Mouse (Mus musculus): ENCODE data around the gene Oser1. TPM values are rescaled to one million over a fixed set of nuclear protein-coding genes. Genes with fewer than 3 reads are reported as not detected.

The Oser1 gene
- total and polyA plus RNA-seq, 3 experiments = 29.0 to 44.9 (median 38.1) TPM

- peaks cover 93% of the 10 kb centered on the region for H3K27me3 ChIP-seq (replicated peaks)
- no peaks in the 10 kb centered on the region for H3K36me3 ChIP-seq (replicated peaks in 1 of 2; ENCODE audit: control insufficient read depth in 1 of 2, insufficient read depth in 1 of 2, low read length in 1 of 2)
- H3K4me1 ChIP-seq (ENCODE audit: control insufficient read depth in 1 of 2, insufficient read depth in 2 of 2) = no peaks in the 10 kb centered on the region
- dilution Hi-C loops (cut with MboI; ENCODE audit: extremely low pct_ligation_motif_present, extremely low pct_unique_long_range_greater_than_20kb, low sequenced_read_pairs) (no loop called here), in situ Hi-C loops (cut with MboI; ENCODE audit: low pct_ligation_motif_present, low pct_unique_long_range_greater_than_20kb, low sequenced_read_pairs) (no loop called here)
- TF ChIP-seq TBP (conservative IDR thresholded peaks at IDR 0.05; ENCODE audit: low read depth, low read length) (no peak), MYC (IDR thresholded peaks at IDR 0.05; ENCODE audit: low read depth, low read length) (no peak), JUN (IDR thresholded peaks at IDR 0.05; ENCODE audit: insufficient read depth, low read depth, low read length) (no peak), EP300 (IDR thresholded peaks at IDR 0.05; ENCODE audit: low read length) (no peak), NRF1 (IDR thresholded peaks at IDR 0.05; ENCODE audit: low read depth, low read length) (no peak), TCF12 (IDR thresholded peaks at IDR 0.05; ENCODE audit: low read depth, low read length) (no peak), ELF1 (IDR thresholded peaks at IDR 0.05; ENCODE audit: low read depth, low read length) (no peak), ZKSCAN1 (IDR thresholded peaks at IDR 0.05; ENCODE audit: borderline replicate concordance, low read depth, low read length) (no peak), CHD2 (IDR thresholded peaks at IDR 0.05; ENCODE audit: low read length) (no peak), MXI1 (IDR thresholded peaks at IDR 0.05; ENCODE audit: low read depth, low read length) (no peak), CTCF (conservative IDR thresholded peaks at IDR 0.05 in 1 of 2, IDR thresholded peaks at IDR 0.05 in 1 of 2; ENCODE audit: low read depth in 2 of 2, low read length in 2 of 2) (no peak), SMC3 (IDR thresholded peaks at IDR 0.05; ENCODE audit: low read depth, low read length) (no peak), ETS1 (conservative IDR thresholded peaks at IDR 0.05; ENCODE audit: low read depth, low read length) (no peak), MAZ (IDR thresholded peaks at IDR 0.05; ENCODE audit: low read depth, low read length) (no peak)
- no peaks in the 10 kb centered on the region for H3K79me2 ChIP-seq (replicated peaks; ENCODE audit: control insufficient read depth, extremely low read depth, insufficient read depth, poor library complexity, severe bottlenecking)
- no peak overlapping the region for H3K4me3 ChIP-seq (replicated peaks in 1 of 3; ENCODE audit: low read depth in 2 of 3, low read length in 2 of 3, poor library complexity in 1 of 3)
- H3K9ac ChIP-seq (ENCODE audit: insufficient read depth, low read depth) = no peak overlapping the region
- no peaks in the 10 kb centered on the region for H3K9me3 ChIP-seq (replicated peaks; ENCODE audit: low read length)
- H3K4me2 ChIP-seq (ENCODE audit: insufficient read depth, low read depth, poor library complexity, severe bottlenecking) = no peak overlapping the region
- DNase-seq (ENCODE audit: extremely low read depth) = no peak
- H3K27ac ChIP-seq (ENCODE audit: insufficient read depth, low read depth) = no peak overlapping the region
Measured at GRCm38 (mm10) chr2:163453378-163453777, 28.9 kb upstream of the Oser1 start.

GRCm38 (mm10) chr2:163452738-163453137, 28.2 kb upstream of the Oser1 start:
- peak; percentile 5 for TF ChIP-seq RAD21 (IDR thresholded peaks at IDR 0.05; ENCODE audit: low read depth, low read length)
- peak in 1 of 2 experiments; percentile 33; a peak in 2 of 4 replicates for TF ChIP-seq CTCF (conservative IDR thresholded peaks at IDR 0.05 in 1 of 2, IDR thresholded peaks at IDR 0.05 in 1 of 2; ENCODE audit: low read depth in 2 of 2, low read length in 2 of 2)
- TF ChIP-seq ZMIZ1 (IDR thresholded peaks at IDR 0.05; ENCODE audit: low read depth, low read length) = no peak
- dilution Hi-C loops (cut with MboI; ENCODE audit: extremely low pct_ligation_motif_present, extremely low pct_unique_long_range_greater_than_20kb, low sequenced_read_pairs) = no loop called here
- H3K27ac ChIP-seq (ENCODE audit: insufficient read depth, low read depth) = no peak overlapping the region
- H3K79me2 ChIP-seq (replicated peaks; ENCODE audit: control insufficient read depth, extremely low read depth, insufficient read depth, poor library complexity, severe bottlenecking) = no peaks in the 10 kb centered on the region
- no peak for DNase-seq (ENCODE audit: extremely low read depth)
- H3K4me1 ChIP-seq (ENCODE audit: control insufficient read depth in 1 of 2, insufficient read depth in 2 of 2) = no peaks in the 10 kb centered on the region
- in situ Hi-C loops (cut with MboI; ENCODE audit: low pct_ligation_motif_present, low pct_unique_long_range_greater_than_20kb, low sequenced_read_pairs) = no loop called here
- no peak overlapping the region for H3K4me2 ChIP-seq (ENCODE audit: insufficient read depth, low read depth, poor library complexity, severe bottlenecking)
- no peaks in the 10 kb centered on the region for H3K36me3 ChIP-seq (replicated peaks in 1 of 2; ENCODE audit: control insufficient read depth in 1 of 2, insufficient read depth in 1 of 2, low read length in 1 of 2)
- H3K9ac ChIP-seq (ENCODE audit: insufficient read depth, low read depth) = no peak overlapping the region
- no peak overlapping the region for H3K4me3 ChIP-seq (replicated peaks in 1 of 3; ENCODE audit: low read depth in 2 of 3, low read length in 2 of 3, poor library complexity in 1 of 3)
- H3K27me3 ChIP-seq (replicated peaks) = peaks cover 93% of the 10 kb centered on the region
- H3K9me3 ChIP-seq (replicated peaks; ENCODE audit: low read length) = no peaks in the 10 kb centered on the region

All from CH12.LX (cell line).